Mouse (Mus musculus): ENCODE data around the gene Mpv17l2.

- TF ChIP-seq CTCF (IDR thresholded peaks at IDR 0.05; ENCODE audit: low read depth, low read length) (no peak), TAL1 (conservative IDR thresholded peaks at IDR 0.05; ENCODE audit: low read depth, low read length) (no peak)
Measured at GRCm38 (mm10) chr8:70750128-70750680, 10.5 kb downstream of the Mpv17l2 start.

Data from G1E (cell line).